ENCODE assay signal across 29 mouse cellular contexts in the genomic region with DNA sequence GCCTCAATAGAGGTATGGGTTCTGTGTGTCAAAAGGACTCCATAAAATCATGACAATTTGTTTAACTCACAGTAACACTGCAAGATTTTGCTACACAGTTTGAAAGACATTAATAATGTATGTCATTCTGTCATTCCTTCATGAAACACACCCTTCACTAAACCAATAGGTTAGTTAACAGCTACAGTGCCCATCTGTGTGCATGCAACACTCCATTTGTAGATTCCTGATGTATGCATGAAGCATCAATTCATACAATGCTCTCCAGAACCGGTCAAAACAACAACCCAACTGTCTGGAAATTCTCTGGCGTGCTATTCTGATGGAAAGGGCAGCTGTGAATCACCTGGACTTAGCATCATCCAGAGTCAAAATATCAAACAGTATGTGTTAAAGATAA.
"Had no signal": no experiment of that assay in that cellular context is flagged by ENCODE, and none has a peak within 500 bp of the region (broad histone marks: within the 10 kb centered on the region; RNA-seq: fewer than 3 reads in every experiment).

No protein-coding gene starts in this region.

- H3K4me2 ChIP-seq: heart, embryonic 11.5 days; heart, embryonic 13.5 days; heart, embryonic 15.5 days; hindbrain, embryonic 13.5 days; hindbrain, embryonic 15.5 days; kidney, embryonic 15.5 days; limb, embryonic 12.5 days; liver, embryonic 11.5 days; liver, embryonic 13.5 days; liver, embryonic 15.5 days had no signal

- H3K27me3 ChIP-seq: heart, embryonic 13.5 days; heart, embryonic 15.5 days; hindbrain, embryonic 13.5 days; hindbrain, embryonic 15.5 days; kidney, embryonic 15.5 days; limb, embryonic 12.5 days; liver, embryonic 13.5 days; liver, embryonic 15.5 days had no signal

- H3K9ac ChIP-seq: heart, embryonic 13.5 days; heart, embryonic 15.5 days; hindbrain, embryonic 13.5 days; hindbrain, embryonic 15.5 days; kidney, embryonic 15.5 days; limb, embryonic 12.5 days; liver, embryonic 13.5 days; liver, embryonic 15.5 days; liver, postnatal 0 days had no signal

- DNase-seq: gastrocnemius, adult 2 months; gastrocnemius, postnatal 10 days; gastrocnemius, postnatal 36 days; heart, adult 11 months; heart, adult 2 months; heart, postnatal 14 days; heart, postnatal 36 days; kidney, adult 11 months; kidney, adult 2 months; kidney, adult 9 months; kidney, postnatal 14 days; kidney, postnatal 36 days; layer of hippocampus, postnatal 36 days; left cerebral cortex, postnatal 4 days; liver; liver, embryonic 13.5 days; liver, postnatal 0 days had no signal

- H3K36me3 ChIP-seq: heart, embryonic 13.5 days; heart, embryonic 15.5 days; hindbrain, embryonic 13.5 days; hindbrain, embryonic 15.5 days; kidney, embryonic 15.5 days; limb, embryonic 12.5 days; liver, embryonic 13.5 days; liver, embryonic 15.5 days had no signal

- H3K9me3 ChIP-seq: heart, embryonic 13.5 days; heart, embryonic 15.5 days; hindbrain, embryonic 13.5 days; hindbrain, embryonic 15.5 days; kidney, embryonic 15.5 days; limb, embryonic 12.5 days; liver, embryonic 13.5 days; liver, embryonic 15.5 days had no signal

- H3K4me3 ChIP-seq: gastrocnemius, adult 2 months; heart, adult 2 months; heart, embryonic 13.5 days; heart, embryonic 15.5 days; hindbrain, embryonic 13.5 days; hindbrain, embryonic 15.5 days; kidney, embryonic 15.5 days; limb, embryonic 12.5 days; liver, embryonic 13.5 days; liver, embryonic 15.5 days had no signal

- ATAC-seq: hindbrain, postnatal 0 days; intestine, embryonic 16.5 days; liver, postnatal 0 days had no signal

- H3K27ac ChIP-seq: gastrocnemius, adult 2 months; heart, adult 2 months; heart, embryonic 13.5 days; heart, embryonic 15.5 days; hindbrain, embryonic 13.5 days; hindbrain, embryonic 15.5 days; hindbrain, postnatal 0 days; kidney, embryonic 15.5 days; kidney, postnatal 0 days; limb, embryonic 12.5 days; liver, embryonic 13.5 days; liver, embryonic 15.5 days had no signal

- H3K4me1 ChIP-seq: heart, embryonic 13.5 days; heart, embryonic 15.5 days; hindbrain, embryonic 13.5 days; hindbrain, embryonic 15.5 days; kidney, embryonic 15.5 days; limb, embryonic 12.5 days; liver, embryonic 13.5 days; liver, embryonic 15.5 days had no signal
